Mouse (Mus musculus) cortical plate, adult 2 months (tissue): ENCODE measurements at regions not wholly inside any gene's neighbourhood (a gene's known extent, or its start where the extent isn't known, plus 50 kb on each side); places are given as distances from the start of the nearest gene placed in this dataset.

ENCODE experiments used
- CTCF ChIP-seq: fragments of 200-500 bp; IDR thresholded peaks from 2 replicates; pipeline ENCODE4 v1.5.1; 2011; ENCODE audit warnings: mild to moderate bottlenecking, control low read depth, low read length; ENCODE audit not compliant: insufficient read depth; ENCODE audit errors: extremely low read depth
- POLR2A ChIP-seq: fragments of 200-500 bp; IDR thresholded peaks from 2 replicates; pipeline ENCODE4 v1.6.1; 2011; ENCODE audit warnings: mild to moderate bottlenecking, low read length, control low read depth; ENCODE audit not compliant: insufficient read depth; ENCODE audit errors: extremely low read depth

GRCm38 (mm10) chr5:77530376-77530775 lies 122.5 kb upstream of the Igfbp7 start:
- TF ChIP-seq CTCF (no peak), POLR2A (no peak)
